Mouse (Mus musculus) layer of hippocampus, postnatal 14 days (tissue): ENCODE measurements around the gene Erf. TPM values are rescaled to one million over a fixed set of nuclear protein-coding genes. Genes with fewer than 3 reads are reported as not detected.

Source experiments
- DNase-seq, 2 experiments: peaks; one replicate each; pipeline ENCODE4 v3.0.0; 2021 to 2022; ENCODE audit warnings: low spot score in 2 of 2, mixed read lengths in 1 of 2
- total RNA-seq, 2 experiments: library from RNA; stranded (reverse); gene quantifications; 2 replicates each; pipeline ENCODE4 v1.2.3; 2021

Gene Erf
- total RNA-seq, 2 experiments from 2014 or later = 41.0 to 47.2 TPM

DNA sequence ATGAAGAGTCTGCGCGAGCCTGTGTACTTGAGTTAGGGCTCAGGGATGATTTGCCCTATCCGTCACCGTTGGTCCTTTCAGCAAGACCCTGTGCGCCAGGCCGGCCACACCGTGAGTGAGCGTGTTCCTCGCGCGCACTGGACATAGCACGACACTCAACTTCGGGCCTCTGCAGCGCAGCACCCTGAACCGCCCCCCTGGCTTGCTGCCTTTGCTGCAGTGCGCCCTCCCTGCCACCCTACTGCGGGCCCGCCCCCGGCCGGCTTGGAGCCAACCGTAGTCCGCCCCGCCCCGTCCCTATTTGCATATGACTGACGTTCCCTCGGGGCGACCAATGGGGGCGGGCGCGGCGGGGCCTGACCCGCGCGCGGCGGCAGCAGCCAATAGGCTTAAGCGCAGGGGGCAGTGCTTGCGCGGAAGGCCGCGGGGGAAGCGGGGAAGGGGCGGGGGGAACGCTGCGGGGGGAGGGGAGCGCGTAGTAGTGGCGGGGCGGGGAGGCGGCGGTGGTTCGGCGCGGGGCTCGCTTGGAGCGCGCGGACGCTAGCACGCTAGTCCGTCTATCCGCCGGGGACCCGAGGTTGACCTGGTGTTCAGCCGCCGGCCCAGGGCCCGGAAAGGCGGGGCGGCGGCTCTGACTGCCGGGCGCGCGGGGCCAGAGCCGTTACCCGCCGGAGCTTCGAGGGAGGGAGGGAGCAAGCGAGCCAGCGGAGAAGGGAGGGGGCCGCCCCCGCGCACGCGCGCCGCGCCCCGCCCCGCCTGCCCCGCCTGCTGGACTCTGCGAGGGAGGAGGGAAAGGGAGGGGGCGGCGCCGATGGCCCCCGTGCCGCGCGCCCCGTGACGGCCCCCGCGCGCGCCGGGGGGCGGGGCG lies 31.4 kb upstream of the Erf start:
- peak; percentile 94 to 97 for DNase-seq

DNA sequence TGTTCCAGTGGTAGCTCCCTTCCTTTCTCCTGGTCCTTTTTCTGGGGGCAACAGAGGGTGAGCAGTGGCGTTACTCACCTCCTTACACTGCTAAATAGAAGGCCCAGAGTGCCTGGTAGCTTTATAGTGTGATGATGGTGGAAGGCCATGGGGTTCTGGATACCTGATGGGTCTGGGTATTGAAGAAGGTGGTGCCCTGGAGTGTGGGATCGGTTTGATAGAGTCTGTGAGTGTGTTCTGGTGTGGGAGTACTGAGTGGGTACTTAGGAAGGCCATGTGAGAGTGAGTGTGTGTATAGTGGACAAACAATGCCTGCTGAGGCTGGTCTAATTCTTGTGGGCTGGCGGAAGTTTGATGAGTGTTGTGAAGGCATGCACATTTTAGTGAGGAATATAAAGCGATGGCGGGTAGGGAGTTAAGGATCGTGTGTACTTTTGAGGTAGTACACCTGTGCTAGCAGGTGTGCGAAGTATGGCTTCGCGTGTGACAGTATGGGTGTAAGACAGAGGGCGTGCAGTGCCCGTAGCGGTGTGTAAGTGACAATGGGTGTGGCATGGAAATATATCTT lies 30.7 kb upstream of the Erf start:
- DNase-seq = no peak

DNA sequence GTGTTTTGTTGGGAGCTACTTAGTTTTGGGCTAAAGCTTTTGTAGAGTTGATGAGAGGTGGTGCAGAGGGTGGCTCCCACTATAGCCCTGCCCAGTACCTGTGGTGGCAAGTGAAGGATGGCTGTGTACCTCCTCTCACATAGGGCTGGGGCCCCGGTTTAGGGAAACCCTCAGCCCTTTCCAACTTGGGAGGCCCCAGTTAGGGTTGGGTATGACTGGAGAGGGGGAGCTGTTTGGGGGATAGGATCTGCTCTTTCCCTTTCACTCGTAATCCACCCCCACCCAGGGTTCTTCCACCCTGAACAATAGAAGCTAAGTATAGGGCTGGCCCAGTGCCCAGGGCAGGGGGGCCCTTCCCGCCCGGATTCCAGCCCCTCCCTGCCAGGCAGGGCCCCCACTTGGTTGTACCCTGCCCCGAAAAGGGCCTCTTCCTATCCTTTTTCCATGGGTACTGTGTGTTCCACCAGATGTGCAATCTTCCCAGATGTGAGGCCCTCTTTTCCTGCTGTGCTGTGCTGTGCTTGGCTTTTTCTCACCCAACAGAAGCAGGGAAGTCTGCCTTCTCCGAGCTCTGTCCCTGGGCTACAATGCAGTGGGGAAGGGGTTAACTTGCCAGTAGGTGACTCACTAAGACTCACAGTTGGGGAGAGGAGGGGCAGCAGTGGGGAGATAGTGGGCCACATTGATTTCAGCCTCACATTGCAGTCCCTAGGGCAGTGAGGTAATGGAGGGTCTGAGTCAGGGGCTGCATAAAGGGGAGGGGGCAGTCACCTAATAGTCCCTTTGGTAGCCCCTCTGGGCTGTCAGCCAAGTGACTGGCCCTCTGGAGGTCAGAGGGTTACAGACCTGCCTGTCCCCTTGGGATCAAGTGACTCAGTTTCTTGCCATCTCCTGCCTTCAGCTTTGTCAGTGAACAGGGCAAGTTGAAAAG lies 29.6 kb upstream of the Erf start:
- peak in 1 of 2 experiments; percentile 41 for DNase-seq

DNA sequence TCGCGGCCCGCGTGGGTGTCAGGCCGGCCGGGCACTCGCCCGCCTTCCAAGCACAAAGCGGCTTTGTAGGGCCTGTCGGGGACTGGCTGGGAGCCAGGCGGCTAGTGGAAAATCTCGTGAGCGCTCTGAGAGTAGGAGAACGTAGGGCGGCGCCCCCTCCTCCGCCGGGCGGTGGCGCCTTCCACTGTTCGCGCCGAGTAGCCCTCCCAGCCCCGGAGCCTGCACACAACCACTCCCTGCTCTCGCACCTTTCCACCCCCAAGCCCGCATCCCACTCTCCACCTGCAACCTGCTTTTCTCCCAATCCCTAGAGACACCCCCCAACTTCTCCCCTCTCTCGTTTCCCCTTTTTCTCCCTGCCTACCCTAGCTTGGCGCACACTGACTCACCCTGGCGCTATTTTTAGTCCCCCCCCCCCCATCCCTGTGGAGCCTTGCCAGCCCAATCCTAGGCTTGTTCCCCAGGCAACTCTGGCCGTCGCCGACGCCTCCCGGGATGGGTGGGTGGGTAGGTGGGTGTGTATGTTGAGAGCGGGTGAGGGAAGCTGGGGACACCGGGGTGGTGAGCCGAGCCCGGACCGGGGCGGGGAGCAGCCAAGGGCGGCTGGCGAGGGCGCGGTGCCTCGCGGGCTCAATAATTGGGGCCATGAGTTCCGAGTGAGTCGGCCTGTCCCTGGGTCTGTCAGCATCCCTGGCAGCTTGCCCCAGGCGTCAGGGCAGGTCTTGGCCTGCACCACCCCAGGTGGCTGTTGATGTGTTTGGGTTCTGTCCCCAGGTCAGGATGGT lies 28.7 kb upstream of the Erf start:
- peak; percentile 68 to 95 for DNase-seq

DNA sequence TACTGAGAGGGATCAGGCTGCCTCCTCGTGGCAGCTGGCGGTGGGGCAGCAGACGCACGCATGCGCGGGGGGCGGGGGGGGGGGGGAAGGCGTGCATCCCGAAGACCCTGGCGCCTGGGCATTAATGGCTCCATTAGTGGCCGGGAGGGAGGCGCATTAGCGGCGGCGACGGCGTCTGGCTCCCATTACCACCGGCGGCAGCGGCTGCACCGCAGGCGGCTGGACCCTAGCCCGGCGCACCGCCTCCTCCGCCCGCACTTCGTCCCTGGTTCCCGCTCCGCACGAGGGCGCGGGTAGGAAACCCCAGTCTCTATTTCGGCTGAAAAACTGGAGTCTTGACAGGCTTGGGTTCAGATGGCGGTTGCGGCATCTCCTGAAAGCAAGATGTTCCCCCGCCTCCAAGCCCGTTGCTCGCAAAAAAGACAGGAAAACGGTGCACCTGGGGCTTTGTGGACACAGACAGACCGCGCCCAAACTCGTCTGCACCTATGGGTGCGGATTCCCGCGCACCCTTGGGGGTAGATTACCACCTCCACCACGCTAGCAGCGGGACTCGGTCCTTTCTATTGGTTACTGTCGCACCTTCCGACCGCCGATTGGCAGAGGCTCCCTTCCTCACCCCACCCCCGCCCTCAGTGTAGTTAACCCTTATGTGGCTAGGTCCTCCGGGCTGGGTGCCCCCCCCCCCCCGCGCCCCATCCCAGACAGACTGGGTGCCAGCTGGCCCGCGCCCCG lies 27.9 kb upstream of the Erf start:
- peak; percentile 91 to 94 for DNase-seq

DNA sequence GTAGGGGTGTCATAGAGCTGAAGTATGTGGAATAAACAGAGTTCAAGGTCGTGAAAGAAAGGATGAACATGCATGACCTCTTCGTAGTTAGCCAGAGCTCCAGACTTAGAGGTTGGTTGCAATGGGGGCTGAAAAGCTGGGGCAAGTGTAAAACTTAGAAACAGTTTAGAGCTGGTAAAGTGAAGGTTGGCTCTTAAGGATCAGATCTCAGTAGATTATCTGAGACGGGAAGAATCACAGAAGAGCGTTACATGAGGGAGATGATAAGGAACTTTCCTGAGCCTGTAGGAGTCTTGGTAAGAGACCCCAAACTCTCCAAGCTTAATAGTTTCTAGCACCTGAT lies 27.4 kb upstream of the Erf start:
- DNase-seq = no peak

DNA sequence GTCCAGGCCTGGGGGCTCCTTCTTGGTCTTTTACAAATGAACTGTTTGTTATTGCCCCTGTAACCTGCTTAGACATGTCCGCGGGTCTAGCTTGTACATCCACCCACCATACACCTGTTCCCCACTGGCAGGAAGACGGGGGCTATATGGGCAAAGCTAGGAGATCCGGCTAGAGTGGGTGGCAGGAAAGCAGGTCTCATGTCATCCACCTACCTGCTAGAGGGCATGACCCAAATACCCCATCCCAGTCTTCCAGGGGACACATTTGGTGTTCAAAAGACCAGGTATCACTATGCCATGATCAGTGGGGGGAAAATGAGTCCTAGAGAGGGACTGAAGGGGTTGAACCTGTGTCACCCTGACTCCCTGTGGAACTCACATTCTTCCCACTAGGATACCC lies 26.8 kb upstream of the Erf start:
- no peak for DNase-seq

DNA sequence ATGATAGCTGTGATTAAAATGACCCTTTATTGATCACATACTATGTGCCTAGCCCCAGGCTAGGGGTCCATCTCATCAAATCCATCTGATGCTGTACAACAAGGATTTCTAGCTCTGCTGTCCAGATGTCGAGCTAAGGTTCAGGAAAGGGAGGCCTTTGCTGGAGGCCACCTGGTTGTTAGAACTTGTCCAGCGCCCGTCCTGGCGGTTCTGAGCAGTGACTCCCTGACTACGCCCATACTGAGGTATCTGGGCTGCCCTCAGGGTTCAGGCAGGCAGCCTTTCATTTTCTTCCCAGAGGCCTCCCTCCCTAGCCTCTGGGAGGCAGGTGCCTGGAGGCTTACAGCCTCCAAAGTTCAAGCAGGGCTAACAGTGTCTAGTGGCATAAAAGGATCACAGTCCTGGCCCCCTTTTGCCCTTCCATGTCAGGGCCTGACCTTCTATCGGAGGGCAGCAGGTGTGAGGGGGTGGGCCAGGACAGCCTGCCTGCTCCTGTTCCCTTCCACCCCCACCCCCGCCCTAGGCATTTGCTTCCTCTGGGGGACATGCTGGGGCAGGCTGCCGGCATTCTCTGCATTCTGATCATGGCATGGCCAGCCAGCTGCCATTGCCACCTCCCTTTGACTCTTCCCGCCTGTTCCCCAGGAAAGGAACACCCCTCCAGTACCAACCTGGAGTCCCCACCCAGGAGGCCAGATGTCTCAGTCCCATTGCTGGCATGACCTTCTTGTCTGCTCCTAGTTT lies 25.2 kb upstream of the Erf start:
- no peak for DNase-seq

DNA sequence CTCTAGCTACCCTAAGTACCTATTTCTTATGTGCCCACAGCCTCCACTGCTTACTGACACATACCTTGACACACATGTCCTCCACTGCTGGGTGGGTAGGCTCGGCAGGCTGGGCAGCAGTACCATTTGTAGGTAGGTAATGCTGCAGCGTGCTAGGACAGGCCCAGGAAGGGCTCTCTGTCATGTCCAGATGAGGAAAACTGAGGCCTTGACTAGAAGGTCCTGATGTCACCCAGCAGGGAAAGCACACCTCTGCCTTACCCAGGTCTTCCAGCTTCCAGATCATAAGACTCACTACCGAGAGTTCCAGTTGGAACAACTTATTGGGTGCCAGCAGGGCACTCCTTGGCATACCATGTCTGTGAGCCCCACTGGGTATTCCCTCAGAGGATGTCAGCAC lies 24.4 kb upstream of the Erf start:
- no peak for DNase-seq

DNA sequence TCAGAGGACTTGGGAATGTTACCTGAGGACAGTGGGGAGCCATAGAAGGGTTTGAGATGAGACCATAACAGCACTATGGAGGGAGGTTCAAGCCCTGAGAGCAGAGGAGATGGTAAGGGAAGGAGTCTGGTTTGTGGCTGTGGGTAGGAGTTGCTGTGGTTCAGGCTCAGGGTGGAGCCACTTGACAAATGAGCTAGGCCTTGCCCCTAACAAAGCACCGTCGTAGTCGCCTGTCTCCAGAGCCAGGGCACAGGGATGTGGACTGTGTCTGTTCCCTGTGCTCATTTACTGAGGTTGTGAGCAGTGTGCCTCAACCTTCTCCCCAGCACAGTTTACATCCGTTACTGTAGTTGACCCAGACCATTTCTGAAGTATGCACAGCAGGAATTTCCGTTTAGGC lies 24.0 kb upstream of the Erf start:
- DNase-seq = no peak

DNA sequence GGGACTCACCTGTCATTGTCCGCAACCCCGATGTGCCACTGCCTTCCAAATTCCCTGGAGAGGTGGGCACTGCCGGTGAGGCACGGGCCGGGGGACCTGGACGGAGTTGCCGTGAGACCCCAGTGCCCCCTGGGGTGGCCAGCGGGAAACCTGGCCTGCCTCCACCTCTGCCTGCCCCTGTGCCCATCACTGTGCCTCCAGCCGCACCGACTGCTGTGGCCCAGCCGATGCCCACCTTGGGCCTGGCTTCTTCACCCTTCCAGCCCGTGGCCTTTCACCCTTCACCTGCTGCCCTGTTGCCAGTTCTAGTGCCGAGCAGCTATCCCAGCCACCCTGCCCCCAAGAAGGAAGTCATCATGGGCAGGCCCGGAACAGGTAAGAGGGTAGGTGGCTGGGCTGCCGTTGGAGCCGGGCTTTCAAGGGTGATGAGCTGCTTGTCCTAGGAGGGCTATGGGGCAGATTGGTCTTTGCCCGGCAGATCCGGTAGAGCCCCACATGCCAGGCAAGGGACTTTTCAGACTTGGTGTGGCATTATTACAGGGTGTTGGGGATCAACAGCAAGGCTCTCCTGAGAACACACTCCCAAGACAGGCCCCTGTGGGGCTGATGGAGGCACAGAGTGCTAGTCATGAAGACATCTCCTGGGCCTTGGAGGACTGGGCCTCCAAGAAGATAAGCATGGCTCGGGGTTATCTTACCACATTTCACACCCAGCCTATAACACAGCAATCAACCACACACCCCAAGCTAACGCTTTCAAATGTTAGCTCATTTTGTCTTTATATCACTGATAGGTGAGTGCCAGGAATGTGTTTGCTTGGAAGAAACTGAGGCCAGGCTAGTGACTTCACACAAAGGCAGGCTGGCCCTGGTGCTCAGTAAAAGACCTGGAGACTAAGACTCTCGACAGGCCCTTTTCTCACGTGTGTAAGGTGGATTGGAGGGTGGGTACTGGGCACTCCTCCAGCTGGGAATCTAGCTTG lies 23.0 kb upstream of the Erf start:
- DNase-seq = no peak

DNA sequence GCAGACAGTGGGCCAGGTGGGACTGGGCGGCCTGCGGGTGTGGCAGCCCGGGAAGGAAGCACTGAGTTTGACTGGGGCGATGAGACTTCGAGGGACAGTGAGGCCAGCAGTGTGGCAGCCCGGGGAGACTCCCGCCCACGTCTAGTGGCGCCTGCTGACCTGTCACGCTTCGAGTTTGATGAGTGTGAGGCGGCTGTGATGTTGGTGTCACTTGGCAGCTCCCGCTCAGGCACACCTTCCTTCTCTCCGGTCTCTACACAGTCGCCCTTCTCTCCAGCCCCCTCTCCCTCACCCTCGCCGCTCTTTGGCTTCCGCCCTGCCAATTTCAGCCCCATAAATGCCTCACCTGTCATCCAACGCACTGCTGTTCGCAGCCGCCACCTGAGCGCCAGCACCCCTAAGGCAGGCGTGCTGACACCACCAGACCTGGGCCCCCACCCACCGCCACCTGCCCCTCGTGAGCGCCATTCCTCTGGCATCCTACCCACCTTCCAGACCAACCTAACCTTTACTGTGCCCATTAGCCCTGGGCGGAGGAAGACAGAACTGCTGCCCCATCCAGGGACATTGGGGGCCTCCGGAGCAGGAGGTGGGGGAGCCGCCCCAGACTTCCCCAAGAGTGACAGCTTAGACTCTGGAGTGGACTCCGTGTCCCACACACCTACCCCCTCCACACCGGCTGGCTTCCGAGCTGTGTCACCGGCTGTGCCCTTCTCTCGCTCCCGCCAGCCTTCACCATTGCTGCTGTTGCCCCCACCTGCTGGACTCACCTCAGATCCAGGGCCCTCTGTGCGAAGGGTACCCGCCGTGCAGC lies 22.1 kb upstream of the Erf start:
- no peak for DNase-seq

DNA sequence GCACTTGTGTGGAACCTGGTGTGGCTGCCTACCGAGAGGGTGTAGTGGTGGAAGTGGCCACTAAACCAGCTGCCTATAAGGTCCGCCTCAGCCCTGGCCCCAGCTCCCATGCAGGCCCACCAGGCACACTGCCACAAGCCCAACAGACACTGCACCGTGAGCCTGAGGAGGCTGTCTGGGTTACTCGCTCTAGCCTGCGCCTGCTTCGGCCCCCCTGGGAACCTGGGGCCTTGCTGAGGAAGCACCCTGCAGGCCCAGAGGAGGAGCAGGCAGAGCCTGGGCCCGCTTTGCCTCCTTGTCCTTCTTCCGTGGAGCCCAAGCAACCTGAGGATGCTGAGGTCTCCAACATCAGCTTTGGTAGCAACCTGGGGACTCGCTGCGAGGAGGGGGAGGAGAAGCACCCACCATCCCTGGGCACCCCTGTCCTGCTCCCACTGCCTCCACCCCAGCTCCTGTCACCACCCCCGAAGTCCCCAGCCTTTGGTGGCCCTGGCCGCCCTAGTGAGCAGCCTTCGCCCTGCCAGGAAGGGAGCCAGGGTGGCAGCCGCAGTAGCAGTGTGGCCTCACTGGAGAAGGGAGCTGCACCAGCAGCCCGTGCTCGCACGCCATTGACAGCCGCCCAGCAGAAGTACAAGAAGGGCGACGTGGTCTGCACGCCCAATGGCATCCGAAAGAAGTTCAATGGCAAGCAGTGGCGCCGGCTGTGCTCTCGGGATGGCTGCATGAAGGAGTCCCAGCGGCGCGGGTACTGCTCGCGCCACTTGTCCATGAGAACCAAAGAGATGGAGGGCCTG lies 21.3 kb upstream of the Erf start:
- DNase-seq = no peak

DNA sequence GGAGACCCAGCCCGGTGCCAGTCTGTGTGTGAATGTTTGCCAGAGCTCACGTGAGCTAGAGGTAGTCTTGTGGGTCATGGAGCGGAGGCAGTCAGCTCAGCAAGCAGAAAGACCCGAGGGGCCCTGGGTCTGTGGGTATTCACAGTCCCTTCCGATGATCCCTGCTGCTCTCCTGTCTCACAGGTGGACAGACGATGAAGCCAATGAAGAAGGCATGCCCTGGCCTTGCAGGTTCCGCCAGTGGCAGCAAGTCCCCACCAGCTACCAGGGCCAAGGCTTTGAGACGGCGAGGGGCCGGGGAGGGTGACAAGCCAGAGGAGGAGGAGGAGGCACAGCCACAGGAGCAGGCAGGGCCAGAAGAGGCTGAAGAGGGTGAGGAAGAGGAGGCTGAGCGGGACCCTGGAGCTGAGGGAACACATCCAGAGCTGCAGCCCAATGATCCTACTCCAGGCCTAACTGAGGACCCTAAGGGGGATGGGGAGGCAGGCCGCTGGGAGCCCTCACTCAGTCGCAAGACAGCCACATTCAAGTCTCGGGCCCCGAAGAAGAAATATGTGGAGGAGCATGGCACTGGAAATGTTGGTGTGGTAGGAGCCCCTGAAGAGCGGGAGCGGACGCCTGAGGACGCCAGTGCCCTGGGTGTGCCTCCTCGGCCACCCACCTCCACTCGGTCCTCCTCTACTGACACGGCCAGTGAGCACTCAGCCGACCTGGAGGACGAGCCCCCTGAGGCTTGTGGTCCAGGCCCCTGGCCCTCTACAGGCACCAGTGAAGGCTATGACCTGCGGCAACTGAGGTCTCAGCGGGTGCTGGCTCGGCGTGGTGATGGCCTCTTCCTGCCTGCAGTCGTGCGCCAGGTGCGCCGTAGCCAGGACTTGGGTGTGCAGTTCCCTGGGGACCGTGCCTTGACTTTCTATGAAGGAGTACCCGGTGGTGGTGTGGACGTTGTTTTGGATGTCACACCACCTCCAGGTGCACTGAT lies 20.4 kb upstream of the Erf start:
- DNase-seq = no peak

DNA sequence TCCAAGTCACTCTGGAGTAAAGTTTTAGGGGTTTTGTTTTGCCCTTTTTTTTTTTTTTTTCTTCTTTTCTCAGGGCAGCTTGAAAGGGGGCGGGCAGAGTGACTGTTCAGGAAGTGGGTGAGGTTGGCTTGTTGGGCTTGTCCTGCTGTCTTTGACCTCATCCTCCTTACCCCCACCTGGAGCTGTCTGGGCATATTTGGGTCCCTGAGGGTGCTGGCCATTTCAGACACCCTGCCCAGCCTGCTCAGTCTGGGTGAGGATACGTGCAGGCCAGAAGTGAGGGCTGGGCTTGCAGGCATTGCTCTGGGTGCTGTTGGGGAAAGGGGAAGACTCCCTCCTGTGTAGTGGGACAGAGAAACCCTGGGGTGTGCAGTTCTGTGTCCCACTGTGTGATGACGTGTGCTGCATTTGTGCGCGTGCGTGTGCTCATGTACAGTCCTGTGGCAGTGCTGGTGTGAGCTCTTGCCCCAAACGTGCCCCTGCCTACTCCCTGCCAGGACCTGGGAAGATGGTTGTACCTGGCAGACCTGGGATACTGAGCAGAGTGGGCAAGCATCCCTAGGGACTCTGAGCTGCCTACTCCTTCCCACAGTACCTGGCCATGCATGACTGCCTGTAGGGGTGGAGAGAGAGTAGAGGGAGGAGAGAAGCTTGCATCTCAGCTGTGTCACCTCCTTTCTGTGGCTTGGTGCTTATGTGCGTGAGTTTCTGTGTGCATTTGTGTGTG lies 19.1 kb upstream of the Erf start:
- DNase-seq = no peak
